Mouse (Mus musculus) hindbrain, embryonic 14.5 days (tissue): ENCODE measurements around the gene Ccdc24. TPM values are rescaled to one million over a fixed set of nuclear protein-coding genes. Genes with fewer than 3 reads are reported as not detected.
A peak's percentile ranks its signal among the peaks of the same experiment; 100 is the strongest.

Source experiments
- ATAC-seq: fragments of 200-750 bp; cut with Nextera tagmentation; 2 replicates; pipeline ENCODE4 v1.8.0; 2017; ENCODE audit warnings: moderate number of reproducible peaks, mild to moderate bottlenecking, moderate TSS enrichment, moderate library complexity; ENCODE audit not compliant: low FRiP score
- DNase-seq: peaks from one replicate; pipeline ENCODE4 v3.0.0-alpha.2; 2015; ENCODE audit warnings: low spot score
- H3K27ac ChIP-seq: fragments of 300-500 bp; sonication (generic); 2 replicates; pipeline ENCODE4 v1.5.1; 2014; ENCODE audit warnings: mild to moderate bottlenecking, moderate library complexity
- H3K27me3 ChIP-seq: fragments of 300-500 bp; sonication (generic); 2 replicates; pipeline ENCODE4 v1.6.1; 2014; ENCODE audit warnings: mild to moderate bottlenecking, low read length, mixed read lengths; ENCODE audit not compliant: control insufficient read depth, insufficient read depth
- H3K36me3 ChIP-seq: fragments of 300-500 bp; sonication (generic); replicated peaks from 2 replicates; pipeline ENCODE4 v1.6.1; 2014; ENCODE audit not compliant: control insufficient read depth, insufficient read depth
- H3K4me1 ChIP-seq: fragments of 300-500 bp; sonication (generic); replicated peaks from 2 replicates; pipeline ENCODE4 v1.6.1; 2014; ENCODE audit warnings: antibody characterized with exemption, low read length, mixed read lengths; ENCODE audit not compliant: control insufficient read depth, insufficient read depth
- H3K4me2 ChIP-seq: fragments of 300-500 bp; sonication (generic); replicated peaks from 2 replicates; pipeline ENCODE4 v1.6.1; 2014; ENCODE audit warnings: mild to moderate bottlenecking, moderate library complexity
- H3K4me3 ChIP-seq: fragments of 300-500 bp; sonication (generic); replicated peaks from 2 replicates; pipeline ENCODE4 v1.5.1; 2014; ENCODE audit warnings: mild to moderate bottlenecking, low read length
- H3K9ac ChIP-seq: fragments of 300-500 bp; sonication (generic); 2 replicates; pipeline ENCODE4 v1.6.1; 2014
- H3K9me3 ChIP-seq: fragments of 300-500 bp; sonication (generic); 2 replicates; pipeline ENCODE4 v1.6.1; 2016; ENCODE audit warnings: low read length; ENCODE audit not compliant: control insufficient read depth
- WGBS: fragments of 180-500 bp; shearing (Covaris S2); extraction: QIAGEN DNeasy Blood & Tissue Kit; methylation state at CpG from one replicate; pipeline ENCODE4 v1.1.7; 2014; 5-methylcytosine and 5-hydroxymethylcytosine counted together
- polyA plus RNA-seq: library from polyadenylated mRNA; unstranded; fragments of >200 nt; fragmentation: Nextera tagmentation; extraction: Ambion mirVana; gene quantifications from 2 replicates; pipeline ENCODE4 v1.2.1, GENCODE M21; 2014

Ccdc24 gene
- 2.5 and 3.9 TPM in 2 replicates for polyA plus RNA-seq

- H3K27ac ChIP-seq: no peak within 1 kb of the TSS
- no peaks in the 10 kb centered on the region for H3K4me1 ChIP-seq
- H3K27me3 ChIP-seq: no peaks in the 10 kb centered on the region
- peak within 1 kb of the TSS; percentile 38 for H3K4me2 ChIP-seq
- H3K4me3 ChIP-seq: no peak within 1 kb of the TSS
- ATAC-seq: no peak
- peaks cover 44% of the 10 kb centered on the region for H3K36me3 ChIP-seq
- WGBS: 9% methylated on average over 14 of the region's 14 CpGs
- no peaks in the 10 kb centered on the region for H3K9me3 ChIP-seq
- DNase-seq: no peak
- H3K9ac ChIP-seq: no peak within 1 kb of the TSS
These were observed at the start of gene Ccdc24 for GRCm38 (mm10) chr4:117872471-117872886. TSS of gene Ccdc24 (minus strand) at chr4:117872557.

DNA sequence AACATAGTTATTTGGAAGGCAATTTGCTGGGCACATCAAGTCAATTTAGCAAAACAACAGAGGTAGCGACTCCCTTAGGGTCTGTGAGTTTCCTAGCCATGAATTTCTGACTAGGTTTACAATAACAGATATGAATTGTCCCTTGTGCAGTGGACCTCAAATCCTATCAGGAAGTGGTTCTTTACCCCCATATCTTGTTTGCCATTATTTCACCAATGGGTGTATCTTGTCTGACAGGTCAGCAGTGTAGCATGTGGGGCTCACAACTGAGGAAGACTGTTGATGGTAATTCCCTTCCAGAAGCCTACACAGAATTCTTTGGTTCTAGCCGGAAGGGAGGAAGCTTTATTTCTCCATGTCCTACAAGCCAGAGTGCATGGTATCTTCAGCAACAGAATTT lies 49.0 kb upstream of the Ccdc24 start:
- Histone ChIP-seq H3K9me3 (no peaks in the 10 kb centered on the region), H3K4me1 (no peaks in the 10 kb centered on the region), H3K36me3 (no peaks in the 10 kb centered on the region), H3K4me2 (no peak overlapping the region), H3K4me3 (no peak overlapping the region), H3K27ac (no peak overlapping the region), H3K9ac (no peak overlapping the region), H3K27me3 (peaks cover 21% of the 10 kb centered on the region; the same call in 1 of the 2 replicates)
- WGBS: 89% methylated on average over 2 of the region's 2 CpGs
- ATAC-seq: no peak
- DNase-seq: no peak

- Histone ChIP-seq H3K27me3 (no peaks in the 10 kb centered on the region), H3K9me3 (no peaks in the 10 kb centered on the region), H3K4me1 (peaks cover 14% of the 10 kb centered on the region), H3K36me3 (no peaks in the 10 kb centered on the region), H3K4me2 (no peak overlapping the region), H3K9ac (no peak overlapping the region), H3K27ac (no peak overlapping the region), H3K4me3 (no peak overlapping the region)
- DNase-seq (no peak), ATAC-seq (no peak)
- 93% methylated on average over 5 of the region's 5 CpGs for WGBS
These were observed 46.4 kb upstream of the Ccdc24 start for GRCm38 (mm10) chr4:117918762-117919161.

DNA sequence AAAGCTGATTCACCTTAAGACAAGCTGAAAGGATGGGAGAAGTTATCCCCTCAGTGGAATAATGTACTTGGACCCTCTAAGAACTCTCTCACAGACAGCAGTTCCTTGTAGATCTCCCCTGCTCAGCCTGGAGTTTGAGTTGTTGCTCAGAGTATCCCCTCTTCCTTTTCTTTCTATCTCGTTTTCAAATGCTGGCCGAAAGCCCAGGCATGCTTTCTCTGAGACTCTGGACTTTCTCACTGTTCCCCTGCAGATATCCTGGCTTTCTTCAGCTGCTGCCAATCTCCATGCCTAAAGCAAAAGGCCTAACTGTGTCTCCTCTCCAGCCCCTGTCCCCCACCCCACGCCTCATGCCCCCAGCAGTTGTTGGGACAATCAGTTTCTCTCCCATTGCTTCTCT lies 45.9 kb upstream of the Ccdc24 start:
- peaks cover 19% of the 10 kb centered on the region for H3K4me1 ChIP-seq
- no peak overlapping the region for H3K4me3 ChIP-seq
- H3K9me3 ChIP-seq: no peaks in the 10 kb centered on the region
- H3K36me3 ChIP-seq: no peaks in the 10 kb centered on the region
- ATAC-seq: no peak
- H3K27ac ChIP-seq: no peak overlapping the region
- H3K9ac ChIP-seq: no peak overlapping the region
- DNase-seq: no peak
- H3K27me3 ChIP-seq: no peaks in the 10 kb centered on the region
- WGBS: 69% methylated on average over 3 of the region's 3 CpGs
- H3K4me2 ChIP-seq: no peak overlapping the region

GRCm38 (mm10) chr4:117917847-117918246 lies 45.5 kb upstream of the Ccdc24 start:
- Histone ChIP-seq H3K9me3 (no peaks in the 10 kb centered on the region), H3K27ac (no peak overlapping the region), H3K4me1 (peaks cover 23% of the 10 kb centered on the region), H3K36me3 (no peaks in the 10 kb centered on the region), H3K4me3 (no peak overlapping the region), H3K27me3 (no peaks in the 10 kb centered on the region), H3K9ac (no peak overlapping the region), H3K4me2 (no peak overlapping the region)
- DNase-seq: no peak
- WGBS: 94% methylated on average over 4 of the region's 4 CpGs
- ATAC-seq: no peak

- no peak overlapping the region for H3K4me2 ChIP-seq
- ATAC-seq (no peak), DNase-seq (no peak)
- no peak overlapping the region for H3K27ac ChIP-seq
- no peaks in the 10 kb centered on the region for H3K9me3 ChIP-seq
- H3K27me3 ChIP-seq: no peaks in the 10 kb centered on the region
- H3K36me3 ChIP-seq: 0 out of 2 replicates have a peak, but pooled peaks cover 1% of the 10 kb centered on the region
- H3K4me1 ChIP-seq: peaks cover 28% of the 10 kb centered on the region
- no peak overlapping the region for H3K4me3 ChIP-seq
- no peak overlapping the region for H3K9ac ChIP-seq
- 87% methylated on average over 4 of the region's 4 CpGs for WGBS
These were observed 45.0 kb upstream of the Ccdc24 start for GRCm38 (mm10) chr4:117917402-117917801.

GRCm38 (mm10) chr4:117916386-117916785 lies 44.0 kb upstream of the Ccdc24 start:
- no peak for DNase-seq

GRCm38 (mm10) chr4:117915489-117916105 lies 43.2 kb upstream of the Ccdc24 start:
- H3K9me3 ChIP-seq: no peaks in the 10 kb centered on the region
- H3K4me2 ChIP-seq: peak overlapping the region; percentile 98
- ATAC-seq: no peak
- H3K9ac ChIP-seq: peak overlapping the region; percentile 75
- H3K36me3 ChIP-seq: peaks cover 17% of the 10 kb centered on the region
- no peaks in the 10 kb centered on the region for H3K27me3 ChIP-seq
- 6% methylated on average over 19 of the region's 19 CpGs for WGBS
- H3K27ac ChIP-seq: peak overlapping the region; percentile 3; the same call in 1 of the 2 replicates
- peak overlapping the region; percentile 83 for H3K4me3 ChIP-seq
- H3K4me1 ChIP-seq: peaks cover 33% of the 10 kb centered on the region
- no peak for DNase-seq

More at GRCm38 (mm10) chr4:117916386-117916785, 44.0 kb upstream of the Ccdc24 start:
- Histone ChIP-seq H3K36me3 (peaks cover 11% of the 10 kb centered on the region), H3K27me3 (no peaks in the 10 kb centered on the region), H3K4me1 (peaks cover 31% of the 10 kb centered on the region), H3K4me3 (no peak overlapping the region), H3K9me3 (no peaks in the 10 kb centered on the region), H3K27ac (no peak overlapping the region), H3K9ac (no peak overlapping the region), H3K4me2 (peak overlapping the region; percentile 98)
- no peak for ATAC-seq
- WGBS: 90% methylated on average over 5 of the region's 5 CpGs

GRCm38 (mm10) chr4:117914591-117915442 lies 42.5 kb upstream of the Ccdc24 start, which contains the start of gene Ipo13:
TSS of gene Ipo13 (minus strand) at chr4:117914999.
- peak within 1 kb of the TSS; percentile 81 for H3K27ac ChIP-seq
- peak within 1 kb of the TSS; percentile 98 for H3K4me2 ChIP-seq
- no peaks in the 10 kb centered on the region for H3K9me3 ChIP-seq
- peak; percentile 95 for ATAC-seq
- peak; percentile 94 for DNase-seq
- H3K36me3 ChIP-seq: peaks cover 22% of the 10 kb centered on the region
- H3K9ac ChIP-seq: peak within 1 kb of the TSS; percentile 75
- H3K4me3 ChIP-seq: peak within 1 kb of the TSS; percentile 83
- WGBS: under 1% methylated on average over 61 of the region's 61 CpGs
- no peaks in the 10 kb centered on the region for H3K27me3 ChIP-seq
- peaks cover 39% of the 10 kb centered on the region for H3K4me1 ChIP-seq
